Mouse (Mus musculus) spleen, adult 2 months (tissue): ENCODE results near the gene Gpr146.

Experiments used
- CTCF ChIP-seq: fragments of 200-500 bp; IDR thresholded peaks from 2 replicates; pipeline ENCODE4 v1.5.1; 2011; ENCODE audit warnings: mild to moderate bottlenecking, inconsistent platforms; ENCODE audit not compliant: insufficient read depth, insufficient read length, insufficient replicate concordance; ENCODE audit errors: extremely low read depth
- POLR2A ChIP-seq: fragments of 200-500 bp; IDR thresholded peaks from 2 replicates; pipeline ENCODE4 v1.6.1; 2011; ENCODE audit warnings: low read depth, low read length, inconsistent platforms

GRCm38 (mm10) chr5:139347225-139347624, 30.3 kb upstream of the Gpr146 start:
- TF ChIP-seq CTCF: no peak
- TF ChIP-seq POLR2A: no peak
